Mouse (Mus musculus) heart, postnatal 0 days (tissue): ENCODE data around the gene Vwa3b. TPM values are rescaled to one million over a fixed set of nuclear protein-coding genes. Genes with fewer than 3 reads are reported as not detected.
"Not testable (repeated sequence)": the region's sequence is repeated elsewhere in the genome, so short reads cannot be mapped to it uniquely, and the experiment has no call there.

Experiments used
- ATAC-seq: fragments of 200-750 bp; cut with Nextera tagmentation; 2 replicates; pipeline ENCODE4 v1.8.0; 2017; ENCODE audit warnings: low read depth, moderate number of reproducible peaks, moderate library complexity; ENCODE audit not compliant: insufficient read depth
- DNase-seq: peaks from one replicate; pipeline ENCODE4 v3.0.0-alpha.2; 2016; ENCODE audit warnings: low spot score
- H3K27ac ChIP-seq: fragments of 300-500 bp; sonication (generic); 2 replicates; pipeline ENCODE4 v1.5.1; 2014; ENCODE audit warnings: low read depth, mild to moderate bottlenecking
- H3K27me3 ChIP-seq: fragments of 300-500 bp; sonication (generic); 2 replicates; pipeline ENCODE4 v1.6.1; 2014; ENCODE audit warnings: low read length, mixed read lengths; ENCODE audit not compliant: control insufficient read depth, insufficient read depth
- H3K36me3 ChIP-seq: fragments of 300-500 bp; sonication (generic); replicated peaks from 2 replicates; pipeline ENCODE4 v1.6.1; 2014; ENCODE audit warnings: low read length, mixed read lengths; ENCODE audit not compliant: control insufficient read depth, insufficient read depth
- H3K4me1 ChIP-seq: fragments of 300-500 bp; sonication (generic); 2 replicates; pipeline ENCODE4 v1.6.1; 2014; ENCODE audit warnings: antibody characterized with exemption; ENCODE audit not compliant: control insufficient read depth, insufficient read depth
- H3K4me2 ChIP-seq: fragments of 300-500 bp; sonication (generic); 2 replicates; pipeline ENCODE4 v1.6.1; 2014; ENCODE audit warnings: low read depth, mild to moderate bottlenecking, low read length, moderate library complexity
- H3K4me3 ChIP-seq: fragments of 300-500 bp; sonication (generic); 2 replicates; pipeline ENCODE4 v1.5.1; 2014; ENCODE audit warnings: low read depth, low read length
- H3K9ac ChIP-seq: fragments of 300-500 bp; sonication (generic); replicated peaks from 2 replicates; pipeline ENCODE4 v1.6.1; 2014; ENCODE audit warnings: low read depth, low read length, mixed read lengths
- H3K9me3 ChIP-seq: fragments of 300-500 bp; sonication (generic); replicated peaks from 2 replicates; pipeline ENCODE4 v1.6.1; 2016; ENCODE audit warnings: low read length; ENCODE audit not compliant: control insufficient read depth
- CTCF ChIP-seq: IDR thresholded peaks from 2 replicates; pipeline ENCODE4 v1.5.1; 2016; ENCODE audit warnings: antibody characterized with exemption, control low read depth, low read depth
- EP300 ChIP-seq: IDR thresholded peaks from 2 replicates; pipeline ENCODE4 v1.6.1; 2016; ENCODE audit warnings: antibody characterized with exemption, low read depth
- WGBS: fragments of 180-500 bp; shearing (Covaris S2); extraction: QIAGEN DNeasy Blood & Tissue Kit; methylation state at CpG from one replicate; pipeline ENCODE4 v1.1.7; 2014; 5-methylcytosine and 5-hydroxymethylcytosine counted together
- polyA plus RNA-seq: library from polyadenylated mRNA; unstranded; fragments of >200 nt; fragmentation: Nextera tagmentation; extraction: Ambion mirVana; gene quantifications from 2 replicates; pipeline ENCODE4 v1.2.1, GENCODE M21; 2015
- total RNA-seq: library from RNA; depleted of rRNA; stranded (reverse); fragments of >200 nt; gene quantifications from 2 replicates; pipeline ENCODE4 v1.2.3, GENCODE M21; 2014; ENCODE audit warnings: low replicate concordance

The Vwa3b gene
- total and polyA plus RNA-seq, 2 experiments from 2014 or later = 0.26 TPM; not detected in 1

DNA sequence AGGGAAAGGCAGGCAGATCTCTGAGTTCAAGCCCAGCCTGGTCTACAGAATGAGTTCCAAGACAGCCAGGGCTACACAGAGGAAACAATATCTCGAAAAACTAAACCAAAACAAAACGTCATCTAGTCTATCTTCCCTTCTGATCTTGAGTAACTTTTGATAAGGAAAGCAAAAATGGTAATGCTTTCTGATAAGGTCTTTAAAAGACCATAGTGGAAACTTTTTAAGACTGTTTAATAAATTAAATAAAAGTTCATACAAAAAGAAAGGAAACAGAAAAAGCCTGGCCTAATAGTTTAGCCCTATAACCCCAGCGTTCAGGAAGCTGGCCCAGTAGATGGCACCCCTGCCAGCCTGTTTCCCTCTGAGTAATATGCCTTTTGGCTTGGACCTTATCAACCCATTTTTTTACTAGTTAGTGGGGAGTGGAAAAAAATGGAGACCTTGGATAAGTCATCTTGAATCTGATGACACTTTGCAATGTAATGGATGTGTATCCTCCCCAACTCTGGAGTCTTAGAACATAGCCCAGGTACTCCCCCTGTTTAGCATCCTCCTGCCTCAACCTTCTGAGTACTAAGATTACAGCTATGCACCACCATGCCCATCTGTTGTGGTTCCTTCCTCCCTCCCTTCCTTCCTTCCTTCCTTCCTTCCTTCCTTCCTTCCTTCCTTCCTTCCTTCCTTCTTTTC is 23.9 kb upstream of the Vwa3b start:
- Histone ChIP-seq H3K27me3 (no peaks in the 10 kb centered on the region), H3K9ac (no peak overlapping the region), H3K4me3 (no peak overlapping the region), H3K4me1 (no peaks in the 10 kb centered on the region), H3K36me3 (no peaks in the 10 kb centered on the region), H3K27ac (no peak overlapping the region), H3K9me3 (no peaks in the 10 kb centered on the region), H3K4me2 (no peak overlapping the region)
- no peak for ATAC-seq
- WGBS = 44% methylated on average over 3 of the region's 3 CpGs
- TF ChIP-seq EP300 = no peak
- no peak for DNase-seq

DNA sequence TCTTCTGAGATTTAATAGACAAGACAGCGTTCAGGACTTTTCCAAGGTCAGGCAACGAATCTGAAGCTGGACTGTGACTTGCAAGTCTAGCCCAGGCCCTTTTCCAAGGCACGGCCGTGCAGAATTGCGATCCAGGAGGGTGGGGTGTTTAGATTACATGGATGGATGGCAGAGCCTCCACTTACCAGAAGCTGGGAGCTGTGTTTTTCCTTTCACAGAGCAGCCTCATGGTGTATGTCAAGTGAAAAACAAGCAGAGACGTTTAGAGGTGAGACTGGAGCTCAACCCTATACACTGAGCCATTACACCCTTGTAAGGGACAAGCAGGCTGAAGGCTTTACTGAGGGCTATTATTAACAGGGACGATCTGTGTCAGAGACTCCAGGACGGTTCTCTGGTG is 21.9 kb upstream of the Vwa3b start:
- no peak for ATAC-seq
- Histone ChIP-seq H3K4me2 (no peak overlapping the region), H3K4me1 (no peaks in the 10 kb centered on the region), H3K9me3 (no peaks in the 10 kb centered on the region), H3K4me3 (no peak overlapping the region), H3K27me3 (no peaks in the 10 kb centered on the region), H3K27ac (no peak overlapping the region), H3K36me3 (no peaks in the 10 kb centered on the region), H3K9ac (no peak overlapping the region)
- WGBS = 55% methylated on average over 8 of the region's 8 CpGs
- no peak for TF ChIP-seq EP300
- no peak for TF ChIP-seq CTCF
- DNase-seq = no peak

DNA sequence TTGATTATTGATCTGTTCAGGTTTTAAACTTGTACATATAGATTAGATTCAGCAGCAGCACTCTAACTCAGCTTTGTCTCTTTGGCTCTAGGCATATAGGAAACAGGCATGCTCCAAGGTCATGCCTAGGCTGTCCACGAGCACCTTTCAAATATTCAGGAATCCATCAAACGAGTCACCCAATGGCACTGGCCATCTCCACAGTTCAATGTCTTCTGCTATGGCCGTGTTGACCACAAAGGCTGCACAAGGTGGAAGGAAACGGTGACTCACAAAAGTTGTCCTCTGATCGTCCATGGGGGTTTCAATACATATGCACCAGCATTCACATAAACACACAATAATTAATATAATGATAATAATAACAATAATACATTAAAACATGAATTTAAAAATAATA is 21.4 kb upstream of the Vwa3b start:
- no peak for ATAC-seq
- no peak for DNase-seq
- Histone ChIP-seq H3K36me3 (no peaks in the 10 kb centered on the region), H3K9me3 (no peaks in the 10 kb centered on the region), H3K4me1 (no peaks in the 10 kb centered on the region), H3K27ac (no peak overlapping the region), H3K9ac (no peak overlapping the region), H3K4me2 (no peak overlapping the region), H3K27me3 (no peaks in the 10 kb centered on the region), H3K4me3 (no peak overlapping the region)
- no peak for TF ChIP-seq EP300
- TF ChIP-seq CTCF = no peak
- 73% methylated on average over 5 of the region's 5 CpGs for WGBS

DNA sequence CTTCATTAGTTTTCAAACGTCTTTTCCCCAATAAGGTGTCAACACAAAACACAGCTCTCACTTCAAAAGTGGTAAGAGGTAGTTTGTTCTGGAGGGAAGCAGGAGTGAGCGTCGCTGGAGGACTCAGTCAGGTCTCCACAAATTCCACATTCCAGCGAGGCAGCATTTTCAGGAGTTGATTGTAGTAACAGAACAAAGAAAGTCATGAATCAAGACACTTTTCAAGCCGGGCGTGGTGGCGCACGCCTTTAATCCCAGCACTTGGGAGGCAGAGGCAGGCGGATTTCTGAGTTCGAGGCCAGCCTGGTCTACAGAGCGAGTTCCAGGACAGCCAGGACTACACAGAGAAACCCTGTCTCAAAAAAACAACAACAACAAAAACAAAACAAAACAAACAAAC is 19.9 kb upstream of the Vwa3b start:
- not testable (repeated sequence) for H3K36me3 ChIP-seq, H3K27ac ChIP-seq, H3K4me1 ChIP-seq, H3K4me3 ChIP-seq, H3K4me2 ChIP-seq, ATAC-seq, H3K9ac ChIP-seq, H3K9me3 ChIP-seq, H3K27me3 ChIP-seq, DNase-seq
- WGBS = 83% methylated on average over 11 of the region's 11 CpGs

DNA sequence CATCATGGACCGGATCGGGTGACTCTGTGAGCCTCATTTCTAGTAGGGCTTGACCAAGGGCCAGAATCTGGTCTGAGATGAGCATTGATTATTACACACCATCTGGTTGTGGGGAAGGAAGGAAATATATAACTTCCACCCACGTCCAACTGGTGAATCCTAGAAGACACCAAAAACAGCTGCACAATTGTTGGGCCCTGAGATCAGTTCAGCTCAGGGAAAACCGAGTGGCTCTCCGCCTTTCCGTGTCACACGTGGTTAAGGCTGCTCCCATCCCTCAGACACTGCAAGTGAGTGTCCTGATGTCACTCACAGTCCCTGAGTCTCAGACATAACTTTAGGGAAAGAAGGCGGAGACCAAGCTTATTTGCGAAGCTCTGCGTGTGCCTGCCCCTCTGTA is 16.5 kb upstream of the Vwa3b start:
- WGBS = 73% methylated on average over 10 of the region's 10 CpGs
- no peak for TF ChIP-seq CTCF
- TF ChIP-seq EP300 = no peak
- Histone ChIP-seq H3K27me3 (no peaks in the 10 kb centered on the region), H3K4me2 (no peak overlapping the region), H3K4me3 (no peak overlapping the region), H3K36me3 (no peaks in the 10 kb centered on the region), H3K9ac (no peak overlapping the region), H3K4me1 (no peaks in the 10 kb centered on the region), H3K9me3 (no peaks in the 10 kb centered on the region), H3K27ac (no peak overlapping the region)
- ATAC-seq (no peak), DNase-seq (no peak)

DNA sequence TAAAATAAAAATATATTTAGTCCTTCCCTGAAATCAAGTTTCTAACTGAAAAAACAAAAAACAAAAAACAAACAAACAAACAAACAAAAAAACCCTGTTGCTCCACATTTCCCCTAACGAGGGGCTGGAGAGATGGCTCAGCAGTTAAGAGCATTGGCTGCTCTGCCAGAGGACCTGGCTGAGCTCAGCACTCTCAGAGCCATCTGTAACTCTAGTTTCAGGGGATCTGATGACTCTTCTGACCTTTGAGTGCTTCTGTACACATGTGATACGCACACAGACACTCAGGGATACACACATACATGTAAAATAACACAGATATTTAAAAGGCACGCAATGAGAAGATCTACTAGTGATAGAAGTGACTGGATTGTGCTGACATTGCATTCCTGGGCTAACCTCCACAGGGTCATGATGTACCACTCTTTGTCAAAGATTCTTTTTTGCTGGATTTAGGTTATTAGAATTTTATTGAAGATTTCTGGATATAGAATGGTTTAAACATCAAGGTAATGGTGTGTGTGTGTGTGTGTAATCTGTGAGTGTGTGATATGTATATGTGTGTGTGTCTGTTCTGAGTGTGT is 14.7 kb upstream of the Vwa3b start:
- DNase-seq (no peak), ATAC-seq (no peak)
- H3K9me3 ChIP-seq = no peaks in the 10 kb centered on the region
- H3K4me3 ChIP-seq = no peak overlapping the region
- H3K9ac ChIP-seq = no peak overlapping the region
- H3K36me3 ChIP-seq = no peaks in the 10 kb centered on the region
- 64% methylated on average over 3 of the region's 3 CpGs for WGBS
- no peak overlapping the region for H3K27ac ChIP-seq
- H3K27me3 ChIP-seq = no peaks in the 10 kb centered on the region
- no peak overlapping the region for H3K4me2 ChIP-seq
- no peaks in the 10 kb centered on the region for H3K4me1 ChIP-seq
- no peak for TF ChIP-seq CTCF
- no peak for TF ChIP-seq EP300
